ENCODE assay signal across 9 mouse cellular contexts in the genomic region with DNA sequence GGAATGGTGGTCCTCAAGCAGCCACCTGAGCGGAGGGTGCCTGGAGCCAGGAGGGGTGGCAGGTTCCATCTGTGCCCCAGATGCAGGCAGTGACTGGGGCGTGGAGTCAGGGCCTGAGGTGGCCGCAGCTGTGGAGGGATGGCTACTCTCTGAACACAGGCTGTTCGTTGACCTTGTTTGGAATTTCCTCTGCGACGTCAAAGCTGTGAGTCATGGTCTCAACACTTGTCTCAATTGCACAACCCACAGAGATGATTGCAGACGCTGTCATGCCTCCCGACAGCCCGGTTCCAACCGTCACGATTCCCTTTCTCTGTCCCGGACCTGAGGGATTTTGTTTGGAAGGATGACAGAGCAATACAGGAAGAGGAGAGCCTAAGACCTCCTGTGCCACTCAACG. TPM values are rescaled to one million over a fixed set of nuclear protein-coding genes. Genes with fewer than 3 reads are reported as not detected.
DNase-seq lines count a peak whose midpoint lies in the region; ATAC-seq lines count a peak whose summit lies in the region.
"Had no signal": no experiment of that assay in that cellular context is flagged by ENCODE, and none has a peak within 500 bp of the region (broad histone marks: within the 10 kb centered on the region; RNA-seq: fewer than 3 reads in every experiment).

No protein-coding gene starts in this region.

- ATAC-seq in granulocyte monocyte progenitor cell, adult 5-6 weeks (replicated peaks; ENCODE audit: poor library complexity, severe bottlenecking) = peak; percentile 96
- ATAC-seq in monocyte, adult 5-6 weeks (replicated peaks; ENCODE audit: insufficient number of reproducible peaks, low FRiP score, low TSS enrichment, poor library complexity, severe bottlenecking) = peak; percentile 97
- ATAC-seq in forebrain, embryonic 16.5 days = no peak

- no peaks in the 10 kb centered on the region for H3K9me3 ChIP-seq in limb, embryonic 10.5 days (replicated peaks)
- no peaks in the 10 kb centered on the region for H3K9me3 ChIP-seq in forebrain, embryonic 16.5 days (ENCODE audit: control insufficient read depth, low read length)

- H3K27ac ChIP-seq in limb, embryonic 10.5 days = 0 out of 2 replicates have a peak overlapping the region, but pooled peaks have one; percentile 16
- H3K27ac ChIP-seq in forebrain, embryonic 16.5 days (ENCODE audit: low read length) = no peak overlapping the region

- H3K27me3 ChIP-seq in limb, embryonic 10.5 days (ENCODE audit: low read depth, poor library complexity, severe bottlenecking) = no peaks in the 10 kb centered on the region
- H3K27me3 ChIP-seq in forebrain, embryonic 16.5 days (replicated peaks; ENCODE audit: control insufficient read depth, insufficient read depth, low read length) = no peaks in the 10 kb centered on the region

- no peaks in the 10 kb centered on the region for H3K36me3 ChIP-seq in limb, embryonic 10.5 days
- no peaks in the 10 kb centered on the region for H3K36me3 ChIP-seq in forebrain, embryonic 16.5 days (ENCODE audit: control insufficient read depth, insufficient read depth)

- no peak overlapping the region for H3K4me3 ChIP-seq in limb, embryonic 10.5 days
- H3K4me3 ChIP-seq in forebrain, embryonic 16.5 days (replicated peaks; ENCODE audit: low read length) = no peak overlapping the region
- H3K4me3 ChIP-seq: erythroblast, embryonic 14.5 days had no signal

- no peak overlapping the region for H3K9ac ChIP-seq in forebrain, embryonic 16.5 days (replicated peaks; ENCODE audit: low read depth, low read length)

- H3K4me1 ChIP-seq in limb, embryonic 10.5 days = peaks cover 46% of the 10 kb centered on the region
- no peaks in the 10 kb centered on the region for H3K4me1 ChIP-seq in forebrain, embryonic 16.5 days (replicated peaks; ENCODE audit: control insufficient read depth, insufficient read depth, low read length)

- no peak overlapping the region for H3K4me2 ChIP-seq in forebrain, embryonic 16.5 days (ENCODE audit: low read length)

- peak; percentile 36 for DNase-seq in embryo, embryonic 11 days
- no peak for DNase-seq in embryo, embryonic 9.5 days (ENCODE audit: extremely low spot score)
- DNase-seq in adipocyte (ENCODE audit: low spot score) = peak; percentile 86
- no peak for DNase-seq in limb, embryonic 10.5 days (ENCODE audit: low spot score)
- DNase-seq in cerebellum, postnatal 25 days = no peak

- WGBS in limb, embryonic 10.5 days = 72% methylated on average over 13 of the region's 13 CpGs
- 66% methylated on average over 13 of the region's 13 CpGs for WGBS in forebrain, embryonic 16.5 days

RNA-seq across cellular contexts. Expression of gene Id3, which starts 26.3 kb away (rescaled TPM):
- total RNA-seq in granulocyte monocyte progenitor cell, adult 5-6 weeks (2014; fragmentation: Nextera tagmentation) = not detected in 2 replicates
- total RNA-seq in granulocyte monocyte progenitor cell, adult 5-6 weeks (2017) = not detected in 2 replicates
- polyA plus RNA-seq in limb, embryonic 10.5 days (2016; fragmentation: Nextera tagmentation; extraction: Ambion mirVana) = 375 and 475 TPM in 2 replicates
- total RNA-seq in monocyte, adult 5-6 weeks (2017) = 4.9 to 16.7 TPM (median 8.5 TPM) in 3 replicates
- 85.1 and 102 TPM in 2 replicates for polyA plus RNA-seq in forebrain, embryonic 16.5 days (2015; fragmentation: Nextera tagmentation; extraction: Ambion mirVana)

RNA-seq across cellular contexts. Expression of gene E2f2, which starts 55.2 kb away (rescaled TPM):
- 2.9 and 9.4 TPM in 2 replicates for total RNA-seq in granulocyte monocyte progenitor cell, adult 5-6 weeks (2014; fragmentation: Nextera tagmentation)
- 3.7 and 4.3 TPM in 2 replicates for total RNA-seq in granulocyte monocyte progenitor cell, adult 5-6 weeks (2017)
- 6.4 and 7.3 TPM in 2 replicates for polyA plus RNA-seq in limb, embryonic 10.5 days (2016; fragmentation: Nextera tagmentation; extraction: Ambion mirVana)
- 18.1 to 19.7 TPM (median 18.4 TPM) in 3 replicates for total RNA-seq in monocyte, adult 5-6 weeks (2017)
- 3.9 and 4.3 TPM in 2 replicates for polyA plus RNA-seq in forebrain, embryonic 16.5 days (2015; fragmentation: Nextera tagmentation; extraction: Ambion mirVana)

Comparison
In these comparisons a context has a peak if more than half of its experiments do, and no peak if none do; other contexts are left out.
1. DNase-seq: peak in embryo, embryonic 11 days (single experiment) and adipocyte (single experiment); none in embryo, embryonic 9.5 days (single experiment), limb, embryonic 10.5 days (single experiment) and cerebellum, postnatal 25 days (0 of 2).